Mouse (Mus musculus) stomach, postnatal 0 days (tissue): ENCODE measurements around the gene Sipa1l1. TPM values are rescaled to one million over a fixed set of nuclear protein-coding genes. Genes with fewer than 3 reads are reported as not detected.

Source experiments
- ATAC-seq: fragments of 200-750 bp; cut with Nextera tagmentation; 2 replicates; pipeline ENCODE4 v1.8.0; 2017; ENCODE audit not compliant: low FRiP score, low TSS enrichment
- DNase-seq: peaks from one replicate; pipeline ENCODE4 v3.0.0-alpha.2; 2016; ENCODE audit warnings: low spot score
- H3K27ac ChIP-seq: fragments of 300-500 bp; sonication (generic); replicated peaks from 2 replicates; pipeline ENCODE4 v1.5.1; 2014; ENCODE audit warnings: mild to moderate bottlenecking, control low read depth
- H3K27me3 ChIP-seq: fragments of 300-500 bp; sonication (generic); 2 replicates; pipeline ENCODE4 v1.6.1; 2014; ENCODE audit warnings: low read length; ENCODE audit not compliant: control insufficient read depth, insufficient read depth
- H3K36me3 ChIP-seq: fragments of 300-500 bp; sonication (generic); 2 replicates; pipeline ENCODE4 v1.6.1; 2014; ENCODE audit warnings: low read length, mixed read lengths; ENCODE audit not compliant: control insufficient read depth, insufficient read depth
- H3K4me1 ChIP-seq: fragments of 300-500 bp; sonication (generic); replicated peaks from 2 replicates; pipeline ENCODE4 v1.6.1; 2014; ENCODE audit warnings: antibody characterized with exemption; ENCODE audit not compliant: control insufficient read depth, insufficient read depth
- H3K4me2 ChIP-seq: fragments of 300-500 bp; sonication (generic); replicated peaks from 2 replicates; pipeline ENCODE4 v1.6.1; 2014; ENCODE audit warnings: low read depth, mild to moderate bottlenecking, control low read depth, moderate library complexity
- H3K4me3 ChIP-seq: fragments of 300-500 bp; sonication (generic); 2 replicates; pipeline ENCODE4 v1.5.1; 2014; ENCODE audit warnings: low read depth, low read length, control low read depth
- H3K9ac ChIP-seq: fragments of 300-500 bp; sonication (generic); 2 replicates; pipeline ENCODE4 v1.6.1; 2014; ENCODE audit warnings: mild to moderate bottlenecking, low read length, control low read depth, mixed read lengths
- H3K9me3 ChIP-seq: fragments of 300-500 bp; sonication (generic); 2 replicates; pipeline ENCODE4 v1.6.1; 2016; ENCODE audit warnings: low read length; ENCODE audit not compliant: control insufficient read depth
- CTCF ChIP-seq: IDR thresholded peaks from 2 replicates; pipeline ENCODE4 v1.5.1; 2016; ENCODE audit warnings: antibody characterized with exemption, low read depth, mild to moderate bottlenecking, moderate library complexity
- EP300 ChIP-seq: optimal IDR thresholded peaks from 2 replicates; pipeline ENCODE3; 2016; ENCODE audit warnings: antibody characterized with exemption
- WGBS: fragments of 180-500 bp; shearing (Covaris S2); extraction: QIAGEN DNeasy Blood & Tissue Kit; methylation state at CpG from one replicate; pipeline ENCODE4 v1.1.7; 2014; 5-methylcytosine and 5-hydroxymethylcytosine counted together
- polyA plus RNA-seq: library from polyadenylated mRNA; unstranded; fragments of >200 nt; fragmentation: Nextera tagmentation; extraction: Ambion mirVana; gene quantifications from 2 replicates; pipeline ENCODE4 v1.2.1, GENCODE M21; 2015

Gene Sipa1l1
- polyA plus RNA-seq, 1 experiment from 2014 or later, result 9.2 TPM

DNA sequence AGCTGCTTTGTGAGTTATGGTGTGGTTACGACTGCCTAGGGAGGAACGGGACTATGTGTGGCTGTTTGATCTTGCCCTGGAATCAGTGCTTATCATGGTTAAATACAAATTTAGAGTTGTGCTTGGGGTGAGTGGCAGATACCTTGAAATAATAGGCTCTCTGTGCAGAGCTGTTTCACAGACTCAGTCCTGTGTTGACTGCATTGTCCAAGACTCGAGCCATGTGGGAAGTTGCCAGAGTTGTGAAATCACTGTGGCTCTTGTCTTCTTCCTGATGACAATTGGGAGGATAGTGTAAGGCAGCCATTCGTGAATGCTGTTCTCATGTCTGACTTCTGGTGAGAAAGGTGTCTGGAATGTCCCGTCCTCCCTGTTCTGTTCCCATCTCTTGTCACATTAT lies 106.6 kb downstream of the Sipa1l1 start:
- no peak for DNase-seq
- no peak for ATAC-seq
- Histone ChIP-seq H3K36me3 (no peaks in the 10 kb centered on the region), H3K27ac (no peak overlapping the region), H3K27me3 (no peaks in the 10 kb centered on the region), H3K4me2 (no peak overlapping the region), H3K9me3 (no peaks in the 10 kb centered on the region), H3K9ac (no peak overlapping the region), H3K4me3 (no peak overlapping the region), H3K4me1 (no peaks in the 10 kb centered on the region)
- TF ChIP-seq CTCF (no peak), EP300 (no peak)
- 47% methylated on average over 5 of the region's 5 CpGs for WGBS

- no peak for ATAC-seq
Observed at GRCm38 (mm10) chr12:82276591-82276990, 107.5 kb downstream of the Sipa1l1 start.

GRCm38 (mm10) chr12:82284617-82285016 lies 115.5 kb downstream of the Sipa1l1 start:
- WGBS, result 39% methylated on average over 5 of the region's 5 CpGs

More at GRCm38 (mm10) chr12:82276591-82276990, 107.5 kb downstream of the Sipa1l1 start:
- 90% methylated on average over 1 of the region's 1 CpGs for WGBS
- Histone ChIP-seq H3K4me2 (no peak overlapping the region), H3K27ac (no peak overlapping the region), H3K36me3 (no peaks in the 10 kb centered on the region), H3K27me3 (no peaks in the 10 kb centered on the region), H3K4me3 (no peak overlapping the region), H3K4me1 (no peaks in the 10 kb centered on the region), H3K9me3 (no peaks in the 10 kb centered on the region), H3K9ac (no peak overlapping the region)
- DNase-seq, result no peak
- TF ChIP-seq CTCF, result no peak
- no peak for TF ChIP-seq EP300

GRCm38 (mm10) chr12:82285018-82285417 lies 115.9 kb downstream of the Sipa1l1 start:
- Histone ChIP-seq H3K4me3 (no peak overlapping the region), H3K27ac (no peak overlapping the region), H3K36me3 (no peaks in the 10 kb centered on the region), H3K9me3 (no peaks in the 10 kb centered on the region), H3K9ac (no peak overlapping the region), H3K4me1 (no peaks in the 10 kb centered on the region), H3K4me2 (no peak overlapping the region), H3K27me3 (no peaks in the 10 kb centered on the region)
- 81% methylated on average over 2 of the region's 2 CpGs for WGBS
- no peak for DNase-seq
- peak; percentile 12; the same call in 1 of the 2 replicates for ATAC-seq
- TF ChIP-seq CTCF (no peak), EP300 (no peak)

More at GRCm38 (mm10) chr12:82284617-82285016, 115.5 kb downstream of the Sipa1l1 start:
- DNase-seq (peak; percentile 51), ATAC-seq (peak; percentile 84)
- Histone ChIP-seq H3K4me1 (no peaks in the 10 kb centered on the region), H3K27me3 (no peaks in the 10 kb centered on the region), H3K27ac (peak overlapping the region; percentile 56), H3K9me3 (no peaks in the 10 kb centered on the region), H3K4me3 (no peak overlapping the region), H3K9ac (no peak overlapping the region), H3K36me3 (no peaks in the 10 kb centered on the region), H3K4me2 (no peak overlapping the region)
- TF ChIP-seq EP300 (no peak), CTCF (no peak)

GRCm38 (mm10) chr12:82286068-82286467 lies 116.9 kb downstream of the Sipa1l1 start:
- Histone ChIP-seq H3K9me3 (no peaks in the 10 kb centered on the region), H3K4me1 (no peaks in the 10 kb centered on the region), H3K9ac (no peak overlapping the region), H3K27me3 (no peaks in the 10 kb centered on the region), H3K36me3 (no peaks in the 10 kb centered on the region), H3K27ac (no peak overlapping the region), H3K4me3 (no peak overlapping the region), H3K4me2 (no peak overlapping the region)
- no peak for ATAC-seq
- WGBS, result 50% methylated on average over 6 of the region's 6 CpGs
- DNase-seq, result no peak
- TF ChIP-seq EP300 (no peak), CTCF (no peak)

- 49% methylated on average over 5 of the region's 5 CpGs for WGBS
- no peaks in the 10 kb centered on the region for H3K36me3 ChIP-seq
- H3K27ac ChIP-seq, result no peak overlapping the region
- ATAC-seq (no peak), DNase-seq (no peak)
- no peak overlapping the region for H3K4me3 ChIP-seq
- no peaks in the 10 kb centered on the region for H3K27me3 ChIP-seq
- no peak overlapping the region for H3K4me2 ChIP-seq
- H3K4me1 ChIP-seq, result no peaks in the 10 kb centered on the region
- no peak overlapping the region for H3K9ac ChIP-seq
- TF ChIP-seq EP300 (no peak), CTCF (no peak)
- H3K9me3 ChIP-seq, result no peaks in the 10 kb centered on the region
Observed at GRCm38 (mm10) chr12:82286804-82287203, 117.7 kb downstream of the Sipa1l1 start.
